Mouse (Mus musculus) neutrophil, adult 65 days (primary cell): ENCODE data around the gene Olfr1364. TPM values are rescaled to one million over a fixed set of nuclear protein-coding genes. Genes with fewer than 3 reads are reported as not detected.

Experiments used
- total RNA-seq: library from RNA; stranded (reverse); gene quantifications from 2 replicates; pipeline ENCODE4 v1.2.4, GENCODE M21; 2023

The Olfr1364 gene
- total RNA-seq = not detected in 2 replicates

DNA sequence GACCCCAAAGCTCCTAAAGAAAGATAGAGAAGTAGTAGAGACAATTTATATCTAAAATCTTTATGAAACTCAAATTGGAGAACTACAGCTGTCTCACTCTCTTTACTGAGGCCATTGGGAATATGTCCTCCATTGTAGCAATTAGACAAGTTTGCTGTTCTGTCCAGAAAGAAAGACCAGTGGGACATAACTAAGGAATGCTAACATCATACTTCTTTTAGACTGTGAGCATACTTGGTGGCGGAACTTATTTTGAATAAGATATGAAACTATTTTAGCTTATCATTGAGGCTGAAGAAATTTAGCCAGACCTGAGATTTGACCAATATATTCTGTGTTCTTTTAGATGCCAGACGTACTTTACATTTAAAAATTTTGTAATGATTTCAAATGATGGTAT lies at the start of gene Olfr1364:
Gene Olfr1364, minus strand, starts transcription at position 101 of the 400 bp plus-strand sequence.

DNA sequence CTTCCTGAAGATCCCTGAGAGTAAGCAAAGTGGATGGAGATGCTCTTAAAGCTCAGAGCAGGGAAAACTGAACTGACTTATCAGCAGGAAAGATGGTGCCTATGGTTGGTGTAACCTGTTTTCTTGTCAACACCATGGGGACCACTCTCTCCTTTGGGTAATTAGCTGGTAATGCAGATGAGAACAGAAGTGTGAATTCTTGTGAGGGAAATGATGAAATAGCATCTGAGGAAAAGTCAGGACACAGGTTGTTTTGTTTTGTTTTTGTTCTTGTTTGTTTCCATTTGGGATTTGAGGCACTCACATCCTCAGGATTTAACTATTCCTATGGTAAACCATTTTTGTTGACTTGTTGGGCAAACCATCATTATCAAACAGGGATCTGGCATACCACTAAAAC lies 32.4 kb upstream of the Olfr1364 start, which contains the start of gene Olfr1362:
Gene Olfr1362, minus strand, starts transcription at position 101 of the 400 bp plus-strand sequence.

DNA sequence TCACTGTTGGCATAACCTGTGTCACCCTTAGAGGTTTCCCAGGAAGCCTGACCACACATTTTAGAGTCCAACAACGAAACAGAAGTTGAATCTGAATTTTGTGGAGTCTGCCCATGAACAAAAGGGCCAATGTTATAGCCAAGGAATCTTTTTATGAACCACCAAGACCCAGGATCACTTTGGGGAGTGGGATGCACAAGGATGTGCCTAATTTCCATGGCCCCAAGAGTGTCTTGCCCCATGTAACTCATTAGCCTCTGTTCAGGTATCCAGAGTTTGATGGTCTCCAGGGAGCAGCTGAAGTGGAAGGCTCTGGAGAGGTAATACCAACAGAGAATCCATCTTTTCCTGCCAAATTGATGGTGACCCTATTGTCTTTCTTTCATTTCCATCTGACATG lies 21.8 kb downstream of the Olfr1364 start, which contains the start of gene Olfr1535:
Gene Olfr1535, minus strand, starts transcription at position 101 of the 400 bp plus-strand sequence.

DNA sequence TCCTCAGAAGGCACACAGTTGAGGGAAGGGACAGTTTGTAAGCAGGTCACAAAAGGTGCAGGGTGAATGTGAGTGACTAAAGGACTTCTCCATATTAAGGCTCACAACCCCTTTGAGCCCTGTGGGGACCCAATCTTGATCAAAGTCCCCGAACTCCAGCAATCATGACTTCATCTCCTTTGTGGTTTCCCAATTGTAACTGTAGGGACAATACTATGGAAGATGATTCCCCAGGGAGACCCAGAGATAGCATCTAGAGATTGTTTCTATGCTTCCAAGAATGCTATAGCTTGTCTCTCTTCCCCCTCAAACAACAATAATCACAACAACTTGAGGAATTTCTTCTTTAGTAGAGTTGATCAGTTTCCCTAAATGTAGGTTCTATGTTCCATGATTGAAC lies 38.9 kb downstream of the Olfr1364 start, which contains the start of gene Olfr1366:
Gene Olfr1366, minus strand, starts transcription at position 101 of the 400 bp plus-strand sequence.

DNA sequence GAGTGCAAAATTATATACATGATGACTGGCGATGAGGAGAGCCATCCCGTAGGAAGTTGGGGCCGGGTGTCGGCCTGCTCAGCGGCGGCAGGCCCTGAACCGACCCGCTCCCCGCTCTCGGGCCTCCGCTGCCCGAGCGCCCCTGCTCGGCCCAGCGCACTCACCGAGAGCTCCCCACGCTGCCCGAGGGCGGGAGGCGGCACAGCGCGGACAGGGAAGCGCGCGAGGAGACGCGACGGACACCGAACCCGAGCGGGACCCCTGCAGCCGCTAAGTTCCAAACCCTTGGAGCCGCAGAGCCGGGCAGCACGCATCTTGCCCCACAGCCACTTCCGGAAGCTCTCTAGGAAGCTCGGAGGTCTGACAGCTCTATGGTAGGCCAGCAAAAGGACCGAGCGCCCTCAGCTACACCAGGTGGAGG lies 50.8 kb downstream of the Olfr1364 start, which contains the start of gene Zkscan8:
Gene Zkscan8, minus strand, starts transcription at position 340 of the 421 bp plus-strand sequence.

Other genes with a start within 250 kb of the Olfr1364 start
- not detected in 2 replicates for gene Olfr1367, start 234.8 kb downstream of the Olfr1364 start, total RNA-seq
- gene Zscan12, start 218.9 kb downstream of the Olfr1364 start, total RNA-seq = 1.3 and 2.0 TPM in 2 replicates
- 20.2 and 21.4 TPM in 2 replicates for gene Zkscan3, start 179.0 kb downstream of the Olfr1364 start, total RNA-seq
- gene Pgbd1, start 140.7 kb downstream of the Olfr1364 start, total RNA-seq = 0.44 TPM in 1 of 2 replicates, not detected in the other
- 5.4 and 6.6 TPM in 2 replicates for gene Zscan26, start 128.0 kb downstream of the Olfr1364 start, total RNA-seq
- gene Nkapl, start 113.2 kb downstream of the Olfr1364 start, total RNA-seq = not detected in 2 replicates
- gene Zkscan4, start 102.9 kb downstream of the Olfr1364 start, total RNA-seq = not detected in 2 replicates
- gene Gm10065, start 102.3 kb downstream of the Olfr1364 start, total RNA-seq = not detected in 2 replicates
- gene AK157302, start 86.5 kb downstream of the Olfr1364 start, total RNA-seq = 4.7 and 5.3 TPM in 2 replicates
- 9.1 and 10.0 TPM in 2 replicates for gene Gm11273, start 80.3 kb downstream of the Olfr1364 start, total RNA-seq
- 2.6 and 3.3 TPM in 2 replicates for gene Zkscan8, start 50.6 kb downstream of the Olfr1364 start, total RNA-seq
- not detected in 2 replicates for gene Olfr1366, start 39.0 kb downstream of the Olfr1364 start, total RNA-seq
- gene Olfr1535, start 21.9 kb downstream of the Olfr1364 start, total RNA-seq = not detected in 2 replicates
- gene Olfr1362, start 32.3 kb upstream of the Olfr1364 start, total RNA-seq = not detected in 2 replicates
- gene Olfr11, start 60.8 kb upstream of the Olfr1364 start, total RNA-seq = not detected in 2 replicates
- gene Olfr1361, start 81.6 kb upstream of the Olfr1364 start, total RNA-seq = not detected in 2 replicates
- gene Olfr1360, start 95.6 kb upstream of the Olfr1364 start, total RNA-seq = not detected in 2 replicates
- gene Olfr1359, start 116.4 kb upstream of the Olfr1364 start, total RNA-seq = not detected in 2 replicates
- gene Hist1h2bl, start 134.4 kb upstream of the Olfr1364 start, total RNA-seq = 555 and 664 TPM in 2 replicates
- gene Hist1h2ai, start 134.7 kb upstream of the Olfr1364 start, total RNA-seq = 246 and 285 TPM in 2 replicates
- 883 and 948 TPM in 2 replicates for gene Hist1h3h, start 135.9 kb upstream of the Olfr1364 start, total RNA-seq
- gene Hist1h2bm, start 140.3 kb upstream of the Olfr1364 start, total RNA-seq = 134 and 170 TPM in 2 replicates
- gene Hist1h4j, start 153.3 kb upstream of the Olfr1364 start, total RNA-seq = 66.9 and 93.4 TPM in 2 replicates
- gene Hist1h4k, start 168.7 kb upstream of the Olfr1364 start, total RNA-seq = 1,648 and 2,005 TPM in 2 replicates
- gene Hist1h2ak, start 172.1 kb upstream of the Olfr1364 start, total RNA-seq = 280 and 284 TPM in 2 replicates
- gene Hist1h2bn, start 172.4 kb upstream of the Olfr1364 start, total RNA-seq = 414 and 492 TPM in 2 replicates
- gene Hist1h1b, start 198.9 kb upstream of the Olfr1364 start, total RNA-seq = 343 and 349 TPM in 2 replicates
- 850 and 1,006 TPM in 2 replicates for gene Hist1h3i, start 201.6 kb upstream of the Olfr1364 start, total RNA-seq
- gene Hist1h2an, start 205.5 kb upstream of the Olfr1364 start, total RNA-seq = 108 and 113 TPM in 2 replicates
- gene Hist1h2bp, start 205.7 kb upstream of the Olfr1364 start, total RNA-seq = 316 and 334 TPM in 2 replicates
- gene Hist1h2bq, start 228.4 kb upstream of the Olfr1364 start, total RNA-seq = 732 and 971 TPM in 2 replicates
- gene Hist1h2ao, start 228.7 kb upstream of the Olfr1364 start, total RNA-seq = 940 and 1,538 TPM in 2 replicates
- gene Hist1h4m, start 230.0 kb upstream of the Olfr1364 start, total RNA-seq = 869 and 934 TPM in 2 replicates